Mouse (Mus musculus) myocyte (in vitro differentiated cells): ENCODE measurements around the gene Txlnb. TPM values are rescaled to one million over a fixed set of nuclear protein-coding genes. Genes with fewer than 3 reads are reported as not detected.
A peak's percentile ranks its signal among the peaks of the same experiment; 100 is the strongest.

Experiments used
- H3K27me3 ChIP-seq: one replicate; pipeline ENCODE4 v1.6.1; 2011; ENCODE audit not compliant: control insufficient read depth, insufficient read depth, insufficient read length
- H3K36me3 ChIP-seq: one replicate; pipeline ENCODE4 v1.6.1; 2011; ENCODE audit not compliant: control insufficient read depth, insufficient read depth
- H3K4me2 ChIP-seq: one replicate; pipeline ENCODE4 v1.6.1; 2011; ENCODE audit warnings: low read depth, control low read depth
- H3K4me3 ChIP-seq: one replicate; pipeline ENCODE4 v1.5.1; 2011; ENCODE audit warnings: mild to moderate bottlenecking, control low read depth, moderate library complexity
- H3K79me2 ChIP-seq: one replicate; pipeline ENCODE4 v1.6.1; 2011; ENCODE audit not compliant: control insufficient read depth, insufficient read depth
- H3ac ChIP-seq: one replicate; pipeline ENCODE4 v1.6.1; 2011; ENCODE audit not compliant: control insufficient read depth, insufficient read length
- CEBPB ChIP-seq: IDR thresholded peaks from 2 replicates; pipeline ENCODE4 v1.6.1; 2011; ENCODE audit warnings: mild to moderate bottlenecking, moderate library complexity; ENCODE audit not compliant: poor library complexity, insufficient read depth, severe bottlenecking
- E2F4 ChIP-seq: IDR thresholded peaks from one replicate; pipeline ENCODE4 v1.6.1; 2011; ENCODE audit warnings: mild to moderate bottlenecking, control low read depth, moderate library complexity; ENCODE audit not compliant: insufficient read depth
- MAX ChIP-seq: IDR thresholded peaks from one replicate; pipeline ENCODE4 v1.6.1; 2011; ENCODE audit warnings: low read depth, mild to moderate bottlenecking, control low read depth
- MYOD1 ChIP-seq, 3 experiments: IDR thresholded peaks; one replicate each; pipeline ENCODE4 v1.6.1; 2011; ENCODE audit warnings: control low read depth in 2 of 3, low read depth in 2 of 3, mild to moderate bottlenecking in 2 of 3, moderate library complexity in 1 of 3; ENCODE audit not compliant: insufficient read length in 2 of 3, control insufficient read depth in 1 of 3
- MYOG ChIP-seq, 3 experiments: IDR thresholded peaks; one replicate each; pipeline ENCODE4 v1.6.1; 2011; ENCODE audit warnings: control low read depth in 2 of 3, low read depth in 2 of 3, mild to moderate bottlenecking in 2 of 3; ENCODE audit not compliant: insufficient read length in 2 of 3, control insufficient read depth in 1 of 3, insufficient read depth in 1 of 3
- POLR2A ChIP-seq: IDR thresholded peaks from one replicate; pipeline ENCODE4 v1.6.1; 2011; ENCODE audit warnings: low read depth, mild to moderate bottlenecking, control low read depth, moderate library complexity; ENCODE audit not compliant: insufficient read length
- POLR2AphosphoS2 ChIP-seq: IDR thresholded peaks from one replicate; pipeline ENCODE4 v1.6.1; 2011; ENCODE audit warnings: low read depth, control low read depth; ENCODE audit not compliant: insufficient read length
- REST ChIP-seq: IDR thresholded peaks from one replicate; pipeline ENCODE4 v1.6.1; 2011; ENCODE audit warnings: mild to moderate bottlenecking, control low read depth, moderate library complexity; ENCODE audit not compliant: insufficient read depth, insufficient read length
- SRF ChIP-seq: IDR thresholded peaks from one replicate; pipeline ENCODE4 v1.6.1; 2011; ENCODE audit warnings: low read depth; ENCODE audit not compliant: control insufficient read depth, insufficient read length
- TCF12 ChIP-seq: IDR thresholded peaks from one replicate; pipeline ENCODE4 v1.6.1; 2011; ENCODE audit warnings: mild to moderate bottlenecking, control low read depth; ENCODE audit not compliant: poor library complexity, insufficient read depth, severe bottlenecking
- TCF3 ChIP-seq: IDR thresholded peaks from one replicate; pipeline ENCODE4 v1.6.1; 2011; ENCODE audit warnings: low read depth, control low read depth; ENCODE audit not compliant: insufficient read length
- USF1 ChIP-seq: IDR thresholded peaks from one replicate; pipeline ENCODE4 v1.6.1; 2011; ENCODE audit warnings: low read depth, mild to moderate bottlenecking, control low read depth, moderate library complexity
- polyA plus RNA-seq: library from polyadenylated mRNA; unstranded; fragments of >200 nt; fragmentation: generic; extraction: Trizol; gene quantifications from one replicate; pipeline ENCODE4 v1.2.1, GENCODE M21; 2012; ENCODE audit warnings: missing spikeins

Txlnb gene
- polyA plus RNA-seq, 1 experiment = 7.0 TPM

DNA sequence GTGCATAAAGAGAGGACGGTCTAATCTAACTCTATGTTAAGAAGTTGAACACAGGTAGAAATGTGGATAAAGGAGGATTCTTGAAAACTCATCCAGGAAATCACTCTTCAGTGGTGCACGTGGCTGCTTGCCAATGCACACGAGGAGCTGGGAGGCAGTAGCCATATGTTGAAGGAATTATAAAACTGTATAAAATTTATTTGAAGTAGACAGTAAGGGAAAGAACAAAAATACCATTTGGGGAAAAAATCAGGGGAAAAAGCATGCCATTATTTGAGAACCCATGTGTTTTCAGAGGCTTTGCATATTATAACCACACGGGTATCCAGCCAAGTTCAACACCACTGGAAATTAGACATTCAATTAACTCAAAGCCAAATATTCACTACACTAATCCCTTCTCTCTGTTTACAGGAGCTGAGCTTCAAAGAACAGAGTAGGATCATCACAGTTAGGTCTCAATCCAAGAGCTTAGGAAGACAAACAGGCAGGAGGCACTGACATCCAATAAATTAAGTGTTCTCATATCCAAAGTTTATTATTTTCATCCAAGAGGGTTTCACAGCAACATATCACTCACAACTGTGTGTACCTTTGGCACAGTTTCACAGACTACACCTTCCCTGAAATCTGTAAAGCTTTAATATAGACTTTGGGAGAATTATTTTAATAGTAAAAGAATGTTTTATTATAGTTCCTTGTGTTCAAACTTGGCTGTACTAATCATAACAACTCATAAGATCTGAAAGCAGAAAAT lies 48.9 kb downstream of the Txlnb start:
- no peak overlapping the region for H3K4me3 ChIP-seq
- no peak overlapping the region for H3K4me2 ChIP-seq
- H3ac ChIP-seq = no peak overlapping the region
- no peaks in the 10 kb centered on the region for H3K79me2 ChIP-seq
- TF ChIP-seq E2F4 = no peak
- no peak for TF ChIP-seq MYOG (IDR thresholded peaks at IDR 0.05; ENCODE audit: control insufficient read depth in 1 of 3, insufficient read depth in 1 of 3, insufficient read length in 2 of 3, low read depth in 2 of 3)
- TF ChIP-seq SRF = no peak
- no peak for TF ChIP-seq MYOD1 (IDR thresholded peaks at IDR 0.05; ENCODE audit: control insufficient read depth in 1 of 3, insufficient read length in 2 of 3, low read depth in 2 of 3)
- no peak for TF ChIP-seq REST
- no peak for TF ChIP-seq TCF12
- TF ChIP-seq MAX = no peak
- TF ChIP-seq POLR2A = no peak
- no peak for TF ChIP-seq USF1
- no peak for TF ChIP-seq TCF3
- TF ChIP-seq POLR2AphosphoS2 = no peak
- no peak for TF ChIP-seq CEBPB
- H3K27me3 ChIP-seq = no peaks in the 10 kb centered on the region
- peaks cover 3% of the 10 kb centered on the region for H3K36me3 ChIP-seq

DNA sequence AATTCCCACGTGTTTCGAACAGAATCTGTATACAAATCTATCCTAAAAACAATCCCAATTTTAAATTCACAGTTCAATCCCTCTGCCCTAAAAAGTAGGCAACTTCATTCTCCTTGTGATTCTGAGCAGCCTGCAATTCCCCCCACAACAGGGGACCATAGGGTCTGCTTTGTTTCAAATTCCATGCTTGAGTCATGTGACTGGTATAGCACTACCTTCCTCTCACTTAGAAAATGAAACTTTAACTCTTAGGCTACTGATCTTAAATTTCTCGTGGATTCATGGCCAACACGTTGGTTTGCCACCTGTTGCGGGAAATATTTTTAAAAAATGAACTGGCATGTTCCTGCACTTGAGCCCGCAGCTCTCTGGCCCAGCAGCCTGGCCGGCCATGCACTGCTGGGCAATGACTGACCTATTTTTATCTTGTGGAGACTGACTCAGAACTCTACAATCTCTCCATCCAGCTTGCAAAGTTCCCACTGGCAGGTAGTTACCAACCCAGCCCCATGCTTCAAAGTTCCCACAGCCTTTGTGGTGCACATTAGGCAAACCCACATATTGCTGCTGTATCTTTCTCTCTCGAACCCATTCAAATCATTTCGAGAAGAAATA lies 61.7 kb downstream of the Txlnb start:
- Histone ChIP-seq H3K4me2 (peak overlapping the region; percentile 35), H3K4me3 (no peak overlapping the region), H3ac (no peak overlapping the region), H3K27me3 (no peaks in the 10 kb centered on the region), H3K36me3 (no peaks in the 10 kb centered on the region), H3K79me2 (no peaks in the 10 kb centered on the region)
- TF ChIP-seq POLR2A (no peak), E2F4 (no peak), MYOG (IDR thresholded peaks at IDR 0.05; ENCODE audit: control insufficient read depth in 1 of 3, insufficient read depth in 1 of 3, insufficient read length in 2 of 3, low read depth in 2 of 3) (peak in 1 of 3 experiments; percentile 49), MYOD1 (IDR thresholded peaks at IDR 0.05; ENCODE audit: control insufficient read depth in 1 of 3, insufficient read length in 2 of 3, low read depth in 2 of 3) (peak in 1 of 3 experiments; percentile 61), USF1 (peak; percentile 77), TCF3 (no peak), REST (no peak), POLR2AphosphoS2 (no peak)

DNA sequence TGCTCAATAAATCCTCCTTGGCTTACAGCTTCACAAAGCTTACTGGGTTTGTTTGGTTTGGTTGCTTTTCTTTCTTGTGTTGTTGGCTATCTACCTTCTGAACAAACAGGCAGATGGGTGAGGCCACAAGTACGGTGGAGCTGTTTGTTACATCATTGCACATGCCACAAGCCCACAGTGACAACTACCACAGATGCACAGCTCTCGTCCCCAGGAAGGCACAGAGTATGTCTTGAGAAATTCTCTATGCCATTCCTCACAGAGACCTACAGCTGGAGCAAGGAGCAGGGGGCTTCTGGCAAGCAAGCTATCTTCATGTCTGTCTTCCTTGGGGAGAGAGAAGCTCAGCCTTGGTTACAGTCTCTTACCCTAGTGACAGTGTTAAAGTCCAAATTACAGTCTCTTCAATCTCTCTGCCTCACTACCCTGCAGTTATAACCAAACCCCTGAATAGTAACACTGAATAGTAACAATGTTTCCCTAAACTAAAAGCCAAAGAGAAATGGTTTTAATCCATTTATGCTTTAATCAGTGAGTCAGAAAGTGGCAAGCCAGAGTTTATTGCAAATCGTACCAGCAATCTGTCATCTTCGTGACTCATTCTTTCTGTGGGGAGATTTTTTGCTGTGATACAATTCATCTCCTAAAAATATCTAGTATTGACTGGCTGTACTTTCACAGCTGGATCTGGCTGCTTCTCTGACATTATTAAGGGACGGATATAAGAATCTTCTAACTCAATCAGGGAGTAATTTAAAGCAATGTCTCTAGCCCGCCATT lies 64.9 kb downstream of the Txlnb start:
- no peak overlapping the region for H3K4me3 ChIP-seq
- no peaks in the 10 kb centered on the region for H3K27me3 ChIP-seq
- H3K4me2 ChIP-seq = peak overlapping the region; percentile 61
- no peaks in the 10 kb centered on the region for H3K36me3 ChIP-seq
- H3ac ChIP-seq = no peak overlapping the region
- H3K79me2 ChIP-seq = no peaks in the 10 kb centered on the region
- no peak for TF ChIP-seq TCF3
- TF ChIP-seq CEBPB = 0 out of 2 replicates have a peak, but pooled peaks have one; percentile 29

DNA sequence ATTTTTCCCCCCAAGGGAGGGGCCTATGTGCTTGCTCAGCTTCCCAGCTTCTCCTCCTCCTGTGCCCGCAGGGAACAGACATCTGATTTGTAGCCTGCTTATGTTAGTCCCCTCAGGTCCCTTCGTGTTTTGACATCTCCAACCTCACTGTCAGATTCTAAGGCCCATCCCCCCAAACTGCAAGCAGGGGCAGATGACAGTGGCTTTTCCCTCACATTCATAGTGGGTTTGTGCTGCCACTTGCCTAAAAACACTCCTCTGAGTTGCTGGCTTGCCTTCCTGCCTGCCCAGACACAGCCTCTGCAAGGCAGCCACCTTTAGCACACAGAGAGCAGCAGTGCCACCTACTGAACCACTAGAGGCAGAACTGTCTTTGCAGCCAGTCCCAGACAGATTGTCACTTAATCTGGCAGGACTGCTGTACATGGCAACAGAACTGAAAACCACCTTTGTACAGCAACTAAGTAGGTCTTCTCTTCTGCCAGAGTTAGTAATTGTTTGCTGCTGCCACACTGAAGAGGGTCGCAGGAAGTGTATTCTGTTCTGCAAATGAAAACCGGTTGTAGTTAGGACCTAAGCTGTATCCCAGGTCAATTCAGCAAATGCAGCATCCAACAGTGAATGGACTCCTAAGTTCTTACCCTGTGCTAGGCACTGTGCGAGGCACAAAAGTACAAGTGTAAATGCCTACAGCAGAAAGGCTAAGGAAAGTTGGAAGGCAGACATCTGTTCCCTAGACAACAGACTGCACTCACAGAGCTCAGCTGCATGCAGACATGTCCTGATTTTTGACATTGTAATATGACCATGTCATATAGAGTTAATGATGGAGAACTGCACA lies 74.0 kb downstream of the Txlnb start:
- Histone ChIP-seq H3K27me3 (no peaks in the 10 kb centered on the region), H3K4me2 (no peak overlapping the region), H3K4me3 (no peak overlapping the region), H3K36me3 (no peaks in the 10 kb centered on the region), H3ac (no peak overlapping the region), H3K79me2 (no peaks in the 10 kb centered on the region)
- TF ChIP-seq POLR2AphosphoS2 = no peak
- no peak for TF ChIP-seq POLR2A
- no peak for TF ChIP-seq TCF12
- TF ChIP-seq USF1 = no peak
